Mouse (Mus musculus) gastrocnemius, postnatal 4 days (tissue): ENCODE results near the gene Bend4. TPM values are rescaled to one million over a fixed set of nuclear protein-coding genes. Genes with fewer than 3 reads are reported as not detected.

Source experiments
- DNase-seq, 2 experiments: peaks; one replicate each; pipeline ENCODE4 v3.0.0; 2021 to 2022; ENCODE audit warnings: low spot score in 2 of 2, mixed read lengths in 2 of 2
- total RNA-seq, 2 experiments: library from RNA; stranded (reverse); gene quantifications; 2 replicates each; pipeline ENCODE4 v1.2.3; 2021

The Bend4 gene
- total RNA-seq, 2 experiments from 2014 or later = 4.9 to 5.0 TPM

DNA sequence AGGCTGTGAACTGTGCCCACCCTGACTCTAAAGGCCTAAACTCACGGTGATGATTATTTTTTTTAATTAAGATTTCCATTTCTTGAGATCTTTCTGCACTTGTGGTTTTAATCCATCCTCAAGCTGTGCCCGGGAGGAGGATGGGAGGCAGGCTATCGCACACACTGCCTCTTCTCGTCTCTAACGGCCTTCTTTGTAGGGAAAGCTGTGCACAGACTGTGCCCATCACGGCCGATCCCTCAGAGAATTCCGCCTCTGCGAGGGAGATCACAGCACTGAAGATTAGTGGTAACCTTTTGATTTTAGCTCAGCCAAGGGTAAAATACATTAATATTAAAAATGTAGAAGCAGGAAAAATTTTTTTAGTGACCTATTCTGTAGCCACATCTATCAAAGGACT, 4.8 kb downstream of the Bend4 start:
- DNase-seq = no peak

DNA sequence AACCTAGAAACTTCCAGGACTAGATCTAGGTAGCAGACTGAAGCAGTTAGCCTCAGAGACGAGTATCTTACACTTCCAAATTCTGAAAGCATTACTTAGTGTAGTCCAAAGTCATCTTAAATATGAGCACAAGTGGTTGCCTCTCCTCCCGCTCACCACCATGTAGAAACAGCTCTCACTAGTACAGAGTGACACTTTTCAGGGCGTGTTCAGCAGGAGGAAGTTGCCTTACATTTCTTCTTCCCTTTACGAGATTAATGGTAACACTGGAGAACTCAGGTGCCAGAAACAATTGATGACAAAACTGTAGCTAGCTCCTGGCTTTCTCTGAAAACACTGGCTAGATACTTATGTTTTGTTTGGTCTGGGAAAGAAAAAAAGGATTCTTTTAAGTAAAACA, 8.7 kb downstream of the Bend4 start:
- DNase-seq = no peak

DNA sequence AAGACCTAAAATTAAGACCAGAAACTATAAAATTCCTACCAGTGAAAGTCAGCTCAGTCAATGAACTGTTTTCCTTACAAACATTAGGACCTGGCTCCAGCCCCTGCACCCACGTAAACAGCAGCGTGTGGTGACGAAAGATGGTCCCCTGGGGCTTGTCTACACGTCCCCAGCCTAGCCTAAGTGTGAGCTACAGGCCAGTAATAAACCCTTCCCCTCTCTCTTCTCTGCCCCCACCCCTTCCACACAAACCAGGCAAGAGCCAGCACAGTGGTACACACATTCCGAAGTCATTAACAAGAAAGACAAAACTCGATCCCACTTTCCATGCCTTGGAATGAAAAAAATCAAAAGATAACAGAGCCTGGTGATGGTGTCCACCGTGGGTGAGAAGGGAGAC, 16.6 kb downstream of the Bend4 start:
- DNase-seq = no peak

DNA sequence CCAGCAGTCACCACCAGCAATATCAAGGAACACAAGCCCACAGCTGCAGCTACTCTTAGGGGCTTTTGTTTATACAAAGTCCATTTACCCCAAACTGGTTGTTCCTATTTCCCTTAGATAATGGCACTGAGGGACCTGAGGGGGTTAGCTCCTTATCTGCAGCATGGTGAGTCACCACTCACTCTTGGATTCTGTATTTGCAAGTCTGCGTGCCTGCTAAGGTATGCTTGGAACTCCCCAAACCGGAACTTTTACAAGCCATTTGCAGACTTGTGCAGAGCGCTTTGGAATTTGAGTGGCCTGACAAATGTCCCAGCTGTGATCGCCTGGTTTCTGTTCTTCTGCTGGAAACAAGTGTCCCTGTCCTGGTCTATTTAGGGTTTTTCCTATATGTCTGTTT, 17.7 kb downstream of the Bend4 start:
- no peak for DNase-seq

DNA sequence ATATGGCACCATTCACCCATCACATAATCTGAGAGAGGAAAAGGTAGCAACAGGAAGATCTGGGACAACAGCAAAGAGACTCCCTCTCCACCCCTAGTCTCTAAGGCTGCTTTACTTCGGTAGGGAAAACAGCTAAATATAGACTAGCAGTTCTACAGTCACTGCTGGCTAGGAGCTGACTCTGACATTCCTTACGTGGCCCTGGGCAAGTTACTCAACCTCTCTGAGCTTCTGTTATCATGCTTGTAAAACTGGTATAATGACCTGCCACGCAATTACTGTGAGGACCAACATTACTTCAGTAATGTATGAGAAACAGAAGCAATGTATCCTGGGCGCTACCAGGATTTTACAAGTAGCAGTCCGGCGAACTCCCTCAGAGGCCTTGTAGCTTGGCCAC, 19.7 kb downstream of the Bend4 start:
- DNase-seq = no peak

DNA sequence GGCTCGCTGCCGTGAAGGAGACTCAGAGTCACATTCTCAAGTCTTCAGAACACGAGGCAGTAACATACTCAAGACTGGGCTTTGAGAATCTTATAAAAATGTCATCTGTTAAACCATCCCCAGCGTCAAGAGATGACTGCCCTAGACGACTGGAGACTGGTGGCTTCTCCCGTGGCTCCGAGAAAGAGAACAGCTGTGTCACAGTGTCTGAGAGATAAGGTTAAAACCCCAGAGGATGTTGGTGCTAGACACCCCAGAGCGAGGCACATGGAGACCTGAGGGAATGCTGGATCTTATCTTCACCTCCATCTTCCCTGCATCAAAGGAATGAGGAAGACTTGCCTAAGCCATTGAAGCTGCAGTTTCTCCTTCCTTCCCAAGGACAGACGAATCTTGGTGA, 23.2 kb downstream of the Bend4 start:
- no peak for DNase-seq

DNA sequence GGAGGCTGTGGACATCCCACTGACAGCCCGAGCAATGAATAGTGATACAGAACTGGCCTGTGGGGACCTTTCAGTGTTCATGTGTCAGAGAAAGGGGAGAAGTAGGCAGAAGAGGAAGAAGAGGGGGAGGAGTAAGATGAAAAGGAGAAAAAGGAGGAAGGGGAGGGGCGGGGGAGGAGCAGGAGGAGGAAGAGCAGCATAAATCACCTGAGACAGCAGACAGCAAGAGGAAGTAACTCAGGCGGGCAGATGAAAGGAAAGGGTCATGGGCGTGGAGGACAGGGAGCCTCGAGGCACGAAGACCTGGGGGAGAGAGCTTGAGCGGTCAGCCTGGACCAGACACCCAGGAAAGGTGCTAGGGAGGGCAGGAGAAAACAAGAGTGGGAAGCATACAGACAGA, 23.7 kb downstream of the Bend4 start:
- no peak for DNase-seq

DNA sequence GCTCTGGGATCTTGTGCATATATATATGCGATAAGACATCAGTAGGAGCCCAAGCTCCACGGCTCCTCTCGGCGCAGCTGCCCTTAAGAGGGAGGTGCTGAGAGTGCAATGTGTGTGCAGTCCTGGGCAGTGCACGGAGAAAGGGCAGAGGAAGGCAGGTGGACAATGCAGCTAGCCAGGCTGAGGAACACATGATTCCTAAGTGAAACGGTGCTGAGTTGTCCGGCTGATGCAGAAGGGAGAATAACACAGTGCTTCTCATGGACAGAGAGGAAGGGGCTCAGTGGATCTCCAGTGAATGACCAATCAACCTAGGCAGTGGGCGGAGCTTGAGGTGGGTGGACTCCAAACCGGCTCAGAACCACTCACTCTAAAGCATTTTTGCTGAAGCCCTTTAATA, 26.5 kb downstream of the Bend4 start:
- DNase-seq = no peak

DNA sequence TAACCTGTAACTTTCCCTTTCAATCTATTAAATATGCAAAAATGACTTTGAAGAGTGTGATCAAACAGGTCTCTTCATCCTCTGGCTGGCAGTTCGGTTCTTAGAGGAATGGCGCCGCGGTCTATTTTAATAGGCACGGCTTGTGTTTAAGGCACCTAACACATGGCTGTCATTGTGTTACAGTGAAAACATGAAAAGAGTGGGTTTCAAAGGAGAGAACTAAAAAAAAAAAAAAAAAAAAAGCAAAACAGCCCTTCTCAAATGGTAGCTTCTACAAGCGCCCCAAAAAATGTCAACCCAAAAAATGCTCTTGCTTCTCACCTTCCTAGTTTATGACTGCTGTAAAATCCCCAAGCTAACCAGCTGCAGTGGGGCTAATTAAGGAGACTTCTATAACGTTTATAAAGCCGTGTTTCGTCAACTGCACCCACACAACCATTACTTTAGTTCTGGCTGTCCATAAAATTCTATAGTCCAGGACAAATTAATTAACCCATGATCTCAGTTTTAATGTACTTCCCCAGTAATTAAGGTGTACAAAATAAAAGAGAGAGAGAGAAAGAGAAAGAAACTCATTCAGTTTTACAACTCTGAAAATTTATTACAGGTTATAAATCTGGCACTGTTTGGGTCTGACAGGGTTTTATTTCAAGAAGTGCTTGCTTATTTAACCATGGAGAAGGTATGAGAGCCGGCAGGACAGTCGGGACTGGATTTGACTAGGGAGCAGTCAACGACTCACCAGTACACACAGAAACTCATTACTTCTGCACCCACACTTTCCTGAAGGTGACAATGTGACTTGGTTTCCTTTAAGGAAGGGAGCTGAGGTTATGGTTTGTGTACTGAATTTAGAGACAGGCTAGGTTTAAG, 27.3 kb downstream of the Bend4 start:
- no peak for DNase-seq

DNA sequence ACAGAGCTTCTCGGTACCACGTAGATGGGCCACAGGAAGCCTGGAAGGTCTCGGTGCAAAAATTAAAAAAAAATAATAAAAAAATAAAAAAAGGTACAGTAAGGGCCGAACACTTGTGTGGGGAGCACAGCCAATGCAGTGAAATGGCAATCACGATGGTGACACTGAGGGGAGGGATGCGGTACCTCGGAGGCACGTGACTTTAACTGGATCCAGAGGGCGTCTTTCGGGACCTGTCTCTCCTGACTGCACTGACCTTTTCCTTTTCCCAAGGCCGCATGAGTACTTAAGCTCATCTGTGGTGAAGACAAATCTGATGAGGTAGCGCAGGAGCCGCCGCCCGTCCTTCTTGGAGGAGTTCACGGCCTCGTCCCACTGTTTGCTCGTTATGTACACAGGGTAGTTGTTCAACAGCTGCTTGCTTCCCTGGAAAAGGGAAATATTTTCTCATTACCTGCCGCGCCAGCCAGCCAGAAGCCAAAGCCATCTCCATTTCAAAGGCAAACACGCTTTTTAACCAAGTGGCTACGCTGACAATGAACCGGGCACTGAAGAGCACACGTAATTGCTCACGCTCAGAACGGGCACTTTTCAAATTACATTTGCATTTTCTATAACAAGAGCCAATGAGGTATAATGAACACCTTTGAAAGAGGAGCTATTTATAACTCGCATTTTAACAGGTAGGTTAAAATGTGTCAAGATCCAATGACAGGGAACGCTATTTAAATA, 28.1 kb downstream of the Bend4 start:
- no peak for DNase-seq

DNA sequence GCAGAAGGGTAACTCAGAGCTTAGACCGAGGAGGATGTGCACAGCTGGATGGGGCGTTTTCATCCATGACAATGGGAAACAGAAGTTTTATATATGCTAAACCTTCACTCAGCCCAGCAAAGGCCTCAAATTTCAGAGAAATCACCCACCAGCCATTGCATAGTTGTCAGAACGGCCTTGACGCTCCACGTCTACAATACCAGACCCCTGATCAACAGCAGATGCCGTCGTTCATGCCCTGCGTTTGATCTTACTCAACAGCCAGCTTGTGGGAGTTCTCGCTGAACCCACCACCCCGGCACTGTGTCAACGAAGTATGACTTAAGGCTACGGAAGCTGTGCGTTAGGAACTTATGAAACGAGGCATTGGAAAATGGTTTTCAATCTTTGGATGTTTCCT, 30.9 kb downstream of the Bend4 start:
- no peak for DNase-seq

DNA sequence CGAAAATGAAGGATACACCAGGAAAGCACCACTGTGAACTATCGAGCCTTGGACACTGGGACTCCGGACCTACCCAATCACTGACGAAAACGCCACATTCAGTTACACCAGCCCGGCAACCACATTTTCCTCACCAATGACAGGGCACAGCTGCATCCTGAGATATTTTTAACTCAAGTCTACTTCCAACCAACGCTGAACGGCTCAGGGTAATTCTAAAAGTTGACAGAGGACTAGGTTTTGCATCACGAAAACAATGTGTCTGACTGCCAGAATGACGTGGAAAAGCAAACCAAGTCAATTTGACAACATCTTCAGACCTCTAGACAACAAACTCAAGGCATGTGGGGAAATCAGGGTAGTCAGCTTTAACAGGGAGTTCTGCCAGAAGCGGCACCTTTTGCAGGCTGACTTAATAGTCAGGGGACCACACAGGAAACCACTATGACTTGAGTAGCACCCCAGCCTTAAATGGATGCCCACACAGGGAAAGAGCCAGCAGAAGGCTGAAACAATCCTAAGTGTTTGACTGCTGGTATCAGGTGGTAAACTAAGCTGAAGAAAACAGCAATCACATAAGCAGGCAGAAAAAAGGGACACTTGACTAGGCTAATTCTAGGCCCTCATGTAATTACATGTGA, 32.8 kb downstream of the Bend4 start:
- no peak for DNase-seq

DNA sequence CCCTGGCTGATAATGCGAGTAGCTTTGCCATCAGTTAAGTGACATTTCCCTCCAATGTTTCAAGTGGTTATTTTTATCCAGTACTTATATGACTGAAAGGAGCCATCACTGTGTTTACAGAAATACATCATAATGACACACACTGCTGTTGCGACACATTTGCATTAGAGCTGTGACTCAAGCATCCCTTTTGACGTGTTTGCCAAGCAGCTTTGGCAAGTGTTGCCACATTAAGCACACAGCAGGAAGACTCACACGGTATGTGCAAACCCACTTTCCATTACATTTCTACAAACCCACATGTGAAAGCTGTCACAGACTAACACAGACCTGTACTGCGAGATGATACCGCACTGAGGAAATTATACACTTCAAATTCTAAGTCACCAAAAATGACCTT, 34.2 kb downstream of the Bend4 start:
- no peak for DNase-seq

DNA sequence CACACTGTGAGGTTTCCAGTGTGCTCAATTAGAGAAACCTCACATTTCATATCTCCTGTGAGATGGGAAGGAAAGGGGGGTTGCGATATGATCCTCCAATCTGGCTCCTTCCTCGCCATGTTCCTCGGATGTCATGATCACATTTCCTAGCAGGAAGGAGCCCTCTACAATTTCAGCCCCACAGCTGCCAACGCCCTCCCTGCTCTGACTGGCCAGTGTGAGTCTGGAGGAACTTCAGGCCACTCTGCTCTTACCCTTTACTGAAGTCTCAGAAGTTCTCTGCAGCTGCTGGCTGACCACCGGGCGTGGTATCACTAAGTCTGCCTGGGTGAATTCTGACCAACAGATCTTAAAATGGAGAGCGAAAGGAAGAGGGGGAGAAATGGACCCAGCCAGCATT, 45.6 kb downstream of the Bend4 start:
- no peak for DNase-seq

DNA sequence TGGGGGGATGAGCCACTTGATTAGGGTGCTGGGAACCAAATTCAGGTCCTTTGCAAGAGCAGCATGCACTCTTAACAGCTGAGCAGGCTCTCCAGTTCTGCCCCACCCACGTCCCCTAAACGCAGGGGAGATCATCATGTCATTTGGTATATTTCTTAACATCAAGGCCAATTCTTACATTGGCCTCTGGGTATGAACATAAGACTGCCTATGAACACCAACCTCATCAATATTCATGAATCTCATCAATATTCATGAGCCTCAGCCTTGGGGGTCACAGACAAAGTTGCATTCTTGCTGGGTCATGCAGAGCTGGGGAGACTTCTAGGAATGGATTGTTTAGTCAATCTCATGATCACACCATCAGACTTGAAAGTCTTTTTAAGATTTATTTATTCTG, 46.4 kb downstream of the Bend4 start:
- DNase-seq = no peak

DNA sequence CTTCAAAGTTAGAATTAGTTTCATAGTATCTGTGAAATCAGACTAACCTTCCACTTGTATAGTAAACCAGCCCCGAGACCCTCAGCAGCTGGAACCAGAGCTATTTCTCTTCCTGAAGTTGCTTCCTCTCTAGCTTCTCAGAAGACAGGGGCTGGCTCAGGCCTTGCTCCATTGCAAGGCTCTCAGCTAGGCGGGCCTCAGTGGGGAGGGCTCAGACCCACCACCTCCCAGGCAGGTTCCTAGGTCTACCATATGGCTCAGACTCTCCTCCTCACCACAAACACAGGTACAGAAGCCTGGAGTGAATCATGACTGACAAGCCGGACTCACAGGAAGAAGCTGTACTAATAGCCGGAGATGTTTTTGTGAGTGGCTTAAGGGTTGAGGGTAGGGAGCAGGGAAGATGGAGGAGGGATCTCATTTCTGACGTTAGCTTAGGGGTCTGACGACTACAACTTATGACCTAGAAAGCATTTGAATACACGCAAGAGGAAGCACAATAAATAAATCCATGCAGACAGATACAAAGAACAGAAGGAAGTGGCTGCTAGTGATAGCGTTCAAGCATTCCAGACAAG, 51.0 kb downstream of the Bend4 start:
- no peak for DNase-seq

DNA sequence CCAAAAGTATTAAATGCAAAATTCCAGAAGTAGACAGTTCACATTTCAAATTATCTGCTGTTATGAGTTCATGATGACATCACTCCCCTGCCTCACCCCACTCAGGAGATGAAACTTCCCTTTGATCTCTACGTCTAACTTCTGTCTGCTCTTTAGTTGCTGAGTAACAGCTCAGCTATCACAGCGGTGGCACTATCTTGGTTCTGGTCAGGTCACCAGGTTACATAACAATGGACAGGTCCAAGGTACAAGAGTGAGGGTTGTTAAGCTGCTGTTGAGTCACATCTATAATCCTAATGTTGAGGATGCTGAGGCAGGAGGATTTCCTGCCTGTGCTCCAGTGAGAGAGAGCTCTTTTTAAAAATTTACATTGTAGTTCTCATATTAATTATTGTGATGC, 65.2 kb downstream of the Bend4 start:
- no peak for DNase-seq

DNA sequence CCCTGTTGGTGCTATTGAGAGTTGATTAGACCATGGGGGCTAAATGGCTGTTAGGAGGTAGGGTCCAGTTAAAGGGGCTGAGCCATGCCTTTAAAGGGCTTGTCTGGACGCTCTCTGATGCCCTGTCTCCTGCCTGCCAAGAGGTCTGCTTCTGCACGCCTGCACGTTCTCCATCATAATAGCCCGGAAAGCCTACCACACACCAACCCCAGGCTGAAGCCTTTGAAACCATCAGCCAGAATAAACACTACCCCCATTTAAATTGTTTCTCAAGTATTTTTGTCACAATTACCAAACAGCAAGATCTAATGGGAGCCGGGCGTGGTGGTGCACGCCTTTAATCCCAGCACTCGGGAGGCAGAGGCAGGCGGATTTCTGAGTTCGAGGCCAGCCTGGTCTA, 65.8 kb downstream of the Bend4 start:
- no peak for DNase-seq

DNA sequence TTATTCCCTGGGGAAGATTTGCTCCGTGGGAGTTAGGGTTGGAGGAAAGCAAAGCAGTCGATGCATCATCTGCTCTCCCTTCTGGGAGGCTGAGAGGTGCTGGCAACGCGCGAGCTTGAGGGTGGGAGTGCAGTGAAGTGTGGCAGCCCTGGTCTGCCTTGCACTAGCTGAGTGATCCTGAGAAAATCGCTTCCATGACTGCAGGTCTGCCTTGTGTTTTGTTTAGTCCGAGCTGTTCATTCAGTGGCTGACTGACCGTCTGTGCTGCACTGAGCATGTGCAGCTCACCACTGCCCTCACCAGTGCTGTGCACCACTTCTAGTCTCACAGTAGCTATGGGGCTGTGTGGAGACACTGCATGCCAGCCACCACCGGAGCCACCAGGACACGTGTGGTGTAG, 79.2 kb downstream of the Bend4 start:
- DNase-seq = no peak

DNA sequence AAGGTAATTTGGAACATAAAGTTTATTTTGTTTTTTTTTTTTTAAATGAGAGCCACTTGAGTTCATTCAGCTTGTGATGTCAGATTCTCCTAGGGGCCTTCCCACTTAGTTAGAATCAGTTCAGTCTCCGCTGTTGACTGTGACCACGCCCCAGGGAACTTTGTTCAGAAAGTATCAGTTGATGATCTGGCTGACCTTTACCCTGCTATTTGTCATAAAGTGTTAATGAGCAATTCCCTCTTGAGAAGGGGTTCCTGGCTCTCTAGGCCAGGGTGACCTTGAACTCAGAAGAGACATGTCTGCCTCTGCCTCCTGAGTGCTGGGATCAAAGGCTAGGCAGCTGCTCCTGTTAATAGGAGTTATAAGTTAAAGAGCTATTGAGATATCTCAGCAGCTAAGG, 81.0 kb downstream of the Bend4 start:
- DNase-seq = no peak
